Comparison of ENCODE assay signal across 28 mouse cellular contexts in genomic region chr17:50308059-50308647, GRCm38 (mm10). TPM values are rescaled to one million over a fixed set of nuclear protein-coding genes. Genes with fewer than 3 reads are reported as not detected.
A peak's percentile ranks its signal among the peaks of the same experiment; 100 is the strongest.
DNase-seq lines count a peak whose midpoint lies in the region; ATAC-seq lines count a peak whose summit lies in the region.
"Had no signal": no experiment of that assay in that cellular context is flagged by ENCODE, and none has a peak within 500 bp of the region (broad histone marks: within the 10 kb centered on the region; RNA-seq: fewer than 3 reads in every experiment).

No protein-coding gene starts in this region.

- no peak overlapping the region for H3K4me3 ChIP-seq in midbrain, embryonic 12.5 days
- H3K4me3 ChIP-seq in midbrain, embryonic 14.5 days (replicated peaks; ENCODE audit: low read depth, low read length), result no peak overlapping the region
- H3K4me3 ChIP-seq: embryonic facial prominence, embryonic 10.5 days; embryonic facial prominence, embryonic 12.5 days; forebrain, embryonic 13.5 days; forebrain, embryonic 15.5 days had no signal

- H3K27ac ChIP-seq in midbrain, embryonic 12.5 days (replicated peaks), result no peak overlapping the region
- no peak overlapping the region for H3K27ac ChIP-seq in midbrain, embryonic 14.5 days (replicated peaks; ENCODE audit: low read depth, low read length)
- H3K27ac ChIP-seq: embryonic facial prominence, embryonic 10.5 days; embryonic facial prominence, embryonic 12.5 days; forebrain, embryonic 13.5 days; forebrain, embryonic 15.5 days had no signal

- H3K4me1 ChIP-seq in midbrain, embryonic 12.5 days, result no peaks in the 10 kb centered on the region
- H3K4me1 ChIP-seq in midbrain, embryonic 14.5 days (ENCODE audit: control insufficient read depth, insufficient read depth, low read length), result no peaks in the 10 kb centered on the region
- H3K4me1 ChIP-seq: embryonic facial prominence, embryonic 12.5 days; forebrain, embryonic 15.5 days had no signal

- 0 out of 2 replicates have a peak, but pooled peaks have one; percentile 41 for ATAC-seq in midbrain, embryonic 12.5 days (ENCODE audit: low FRiP score, low read depth)
- no peak for ATAC-seq in midbrain, embryonic 14.5 days (ENCODE audit: low FRiP score, low TSS enrichment)
- peak; percentile 54 for ATAC-seq in common myeloid progenitor, adult 5-6 weeks (replicated peaks; ENCODE audit: low read depth, poor library complexity, severe bottlenecking)
- ATAC-seq in megakaryocyte, adult 5-6 weeks (ENCODE audit: poor library complexity, severe bottlenecking), result peak; percentile 47; the same call in 1 of the 2 replicates
- ATAC-seq: activated CD4-positive, CD25-positive, alpha-beta regulatory T cell, adult 4 months; CD4-positive, CD25-positive, alpha-beta regulatory T cell, adult 4 months; forebrain, embryonic 13.5 days; forebrain, embryonic 15.5 days; forebrain, postnatal 0 days; Patski had no signal

- 88% methylated on average over 10 of the region's 10 CpGs for WGBS in midbrain, embryonic 12.5 days
- WGBS in midbrain, embryonic 14.5 days, result 91% methylated on average over 10 of the region's 10 CpGs

- H3K36me3 ChIP-seq in midbrain, embryonic 12.5 days, result no peaks in the 10 kb centered on the region
- H3K36me3 ChIP-seq in midbrain, embryonic 14.5 days (ENCODE audit: control insufficient read depth, insufficient read depth, low read length), result no peaks in the 10 kb centered on the region
- H3K36me3 ChIP-seq: embryonic facial prominence, embryonic 10.5 days; embryonic facial prominence, embryonic 12.5 days; forebrain, embryonic 15.5 days; G1E had no signal

- H3K27me3 ChIP-seq in midbrain, embryonic 12.5 days, result no peaks in the 10 kb centered on the region
- H3K27me3 ChIP-seq in midbrain, embryonic 14.5 days (ENCODE audit: control insufficient read depth, insufficient read depth, low read length), result no peaks in the 10 kb centered on the region
- H3K27me3 ChIP-seq: CH12.LX; embryonic facial prominence, embryonic 12.5 days; forebrain, embryonic 13.5 days; forebrain, embryonic 15.5 days had no signal

- no peaks in the 10 kb centered on the region for H3K9me3 ChIP-seq in midbrain, embryonic 12.5 days
- H3K9me3 ChIP-seq in midbrain, embryonic 14.5 days (ENCODE audit: control insufficient read depth, low read length), result no peaks in the 10 kb centered on the region
- H3K9me3 ChIP-seq: embryonic facial prominence, embryonic 10.5 days; embryonic facial prominence, embryonic 12.5 days; forebrain, embryonic 13.5 days; forebrain, embryonic 15.5 days had no signal

- no peak for DNase-seq in midbrain, embryonic 14.5 days
- no peak for DNase-seq in left cerebral cortex, adult 11 months (ENCODE audit: low spot score)
- DNase-seq in layer of hippocampus, adult 9-11 months, result no peak
- no peak for DNase-seq in thymus, postnatal 4 days
- DNase-seq: adrenal gland, adult 8-10 months; adrenal gland, postnatal 14 days; adrenal gland, postnatal 36 days; B cell, adult 2 months; cerebellum, adult 11 months; cerebellum, adult 18-20 months; cerebellum, adult 8-10 months; cerebellum, adult 9-11 months; cerebellum, postnatal 14 days; cerebellum, postnatal 36 days; forebrain, postnatal 0 days had no signal

- H3K4me2 ChIP-seq in midbrain, embryonic 12.5 days (replicated peaks), result no peak overlapping the region
- no peak overlapping the region for H3K4me2 ChIP-seq in midbrain, embryonic 14.5 days (ENCODE audit: low read length)
- H3K4me2 ChIP-seq: embryonic facial prominence, embryonic 12.5 days; forebrain, embryonic 13.5 days; forebrain, embryonic 15.5 days had no signal

- no peak overlapping the region for H3K9ac ChIP-seq in midbrain, embryonic 12.5 days (replicated peaks)
- H3K9ac ChIP-seq in midbrain, embryonic 14.5 days (replicated peaks; ENCODE audit: low read length), result no peak overlapping the region
- H3K9ac ChIP-seq: embryonic facial prominence, embryonic 12.5 days; forebrain, embryonic 13.5 days; forebrain, embryonic 15.5 days; forebrain, postnatal 0 days had no signal

RNA-seq across cellular contexts. Expression of gene Dazl, which starts 14.7 kb away (rescaled TPM):
- 0.09 TPM in 1 of 2 replicates, not detected in the other for polyA plus RNA-seq in midbrain, embryonic 12.5 days (2016; fragmentation: Nextera tagmentation; extraction: Ambion mirVana)
- 0.36 and 0.55 TPM in 2 replicates for polyA plus RNA-seq in midbrain, embryonic 14.5 days (2014; fragmentation: Nextera tagmentation; extraction: Ambion mirVana)
- total RNA-seq in common myeloid progenitor, adult 5-6 weeks (2017), result not detected in 2 replicates
- total RNA-seq in megakaryocyte, adult 5-6 weeks (2015), result 0.13 TPM in 1 of 2 replicates, not detected in the other
- total RNA-seq in megakaryocyte, adult 5-6 weeks (2017), result not detected in 2 replicates
- polyA plus RNA-seq: embryonic facial prominence, embryonic 10.5 days; forebrain, embryonic 11.5 days; G1E; Patski had no signal
